Mouse (Mus musculus): ENCODE measurements at regions not wholly inside any gene's neighbourhood (a gene's known extent, or its start where the extent isn't known, plus 50 kb on each side); places are given as distances from the start of the nearest gene placed in this dataset.

DNA sequence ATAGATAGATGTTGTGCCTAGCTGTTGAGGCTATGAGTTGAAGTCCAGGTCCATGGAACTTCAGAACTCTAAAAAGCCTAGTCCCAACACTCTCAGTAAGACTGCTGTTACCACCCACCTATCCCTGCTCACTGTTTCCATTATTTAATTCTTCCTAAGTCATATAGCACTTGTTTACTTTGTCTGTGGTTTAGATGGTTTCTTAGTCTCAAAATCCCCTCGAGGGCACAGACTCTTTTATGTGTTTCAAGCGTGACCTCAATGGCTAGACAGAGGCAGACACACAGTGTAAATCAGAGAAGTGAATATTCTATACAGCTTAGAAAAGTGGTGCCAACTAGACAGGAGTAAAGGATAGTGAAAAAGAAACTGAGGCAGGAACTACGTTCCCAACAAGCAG is 117.0 kb upstream of the Slc44a1 start:
- no peak for TF ChIP-seq CTCF (IDR thresholded peaks at IDR 0.05; ENCODE audit: control insufficient read depth, insufficient read depth, insufficient read length)
- TF ChIP-seq USF1 (IDR thresholded peaks at IDR 0.05; ENCODE audit: low read depth) = no peak
- TF ChIP-seq MAX (IDR thresholded peaks at IDR 0.05) = no peak
- TF ChIP-seq MYOG (IDR thresholded peaks at IDR 0.05; ENCODE audit: control insufficient read depth, extremely low read depth, insufficient read length) = no peak
- TF ChIP-seq MYOD1 (IDR thresholded peaks at IDR 0.05; ENCODE audit: control insufficient read depth, insufficient read length, low read depth) = no peak
- TF ChIP-seq FOSL1 (IDR thresholded peaks at IDR 0.05; ENCODE audit: insufficient read depth, low read length, poor library complexity, severe bottlenecking) = no peak
- TF ChIP-seq CEBPB (IDR thresholded peaks at IDR 0.05; ENCODE audit: low read depth) = no peak
